Mouse (Mus musculus) regulatory T cell (primary cell): ENCODE measurements around the gene Gpr21.
"Not testable (repeated sequence)": the region's sequence is repeated elsewhere in the genome, so short reads cannot be mapped to it uniquely, and the experiment has no call there.

Source experiments
- in situ Hi-C: fragments of 300-600 bp; cut with MboI, MseI; formaldehyde crosslinking; loops from one replicate; pipeline ENCODE4 v1.15.1; 2025; ENCODE audit warnings: high pct_unique_total_duplicates

Gene Gpr21

DNA sequence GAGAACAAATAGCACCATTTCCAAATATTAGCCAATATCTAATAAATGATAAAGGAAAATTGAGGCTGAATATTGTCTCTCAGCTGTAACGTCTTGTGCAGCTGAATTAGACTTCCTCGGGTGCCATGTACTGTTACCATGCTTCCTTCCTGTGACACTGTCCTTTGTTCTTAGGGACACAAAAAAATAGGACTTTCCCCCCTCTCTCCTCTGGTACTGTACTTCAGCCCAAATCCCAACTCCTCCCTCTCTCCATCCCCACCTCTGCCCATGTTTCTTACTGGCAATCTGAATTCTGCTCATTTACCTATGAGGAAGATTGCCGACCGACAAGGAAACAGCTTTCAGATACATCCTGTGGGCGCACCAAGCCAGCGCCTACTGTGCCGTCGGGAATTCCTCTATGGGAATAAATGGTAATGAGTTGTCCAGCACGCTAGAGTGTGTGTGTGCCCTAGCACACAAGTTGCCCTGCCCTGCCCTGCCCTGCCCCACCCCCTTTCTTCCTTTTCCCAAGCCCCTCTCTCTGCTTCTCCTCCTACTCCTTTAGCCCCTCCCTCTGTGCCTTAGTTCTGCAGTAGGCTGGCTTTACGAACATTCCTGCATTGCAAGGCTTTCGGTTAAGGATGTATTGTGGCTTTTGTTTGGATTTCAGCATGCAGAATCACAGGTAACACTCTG, at the start of gene Gpr21:
TSS of gene Gpr21 (plus strand) at position 303 of the 681 bp plus-strand sequence.
- in situ Hi-C loops = no loop called here

- in situ Hi-C loops = no loop called here
These were observed 36.6 kb upstream of the Gpr21 start for GRCm38 (mm10) chr2:37479559-37479958.

DNA sequence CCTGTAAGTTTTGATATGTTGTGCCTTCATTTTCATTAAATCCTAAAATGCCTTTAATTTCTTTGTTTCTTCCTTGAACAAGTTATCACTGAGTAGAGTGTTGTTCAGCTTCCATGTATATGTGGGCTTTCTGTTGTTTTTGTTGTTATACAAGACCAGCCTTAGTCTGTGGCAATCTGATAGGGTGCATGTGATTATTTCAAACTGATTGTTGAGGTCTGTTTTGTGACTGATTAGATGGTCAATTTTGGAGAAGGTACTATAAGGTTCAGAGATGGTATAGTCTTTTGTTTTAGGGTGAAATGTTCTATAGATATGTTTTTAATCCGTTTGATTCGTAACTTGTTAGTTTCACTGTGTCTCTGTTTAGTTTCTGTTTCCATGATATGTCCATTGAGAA, 36.1 kb upstream of the Gpr21 start:
- in situ Hi-C loops = no loop called here

DNA sequence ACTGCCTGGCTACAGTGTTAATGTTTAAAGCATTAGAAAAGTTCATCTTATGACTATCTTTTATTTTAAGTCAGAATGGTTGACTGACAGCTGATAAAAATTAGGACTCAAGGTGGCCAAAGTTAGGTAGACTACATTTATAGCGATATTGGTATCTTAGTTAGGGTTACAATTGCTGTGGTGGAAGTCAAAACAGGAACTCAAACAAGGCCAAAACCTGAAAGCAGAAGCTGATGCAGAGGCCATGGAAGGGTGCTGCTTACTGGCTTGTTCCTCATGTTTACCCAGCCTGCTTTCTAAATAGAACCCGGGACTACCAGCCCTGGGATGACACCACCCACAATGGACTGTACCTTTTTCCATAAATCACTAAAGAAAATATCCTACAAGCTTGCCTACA, 32.0 kb upstream of the Gpr21 start:
- in situ Hi-C loops = no loop called here

- in situ Hi-C loops = no loop called here
These were observed 30.8 kb upstream of the Gpr21 start for GRCm38 (mm10) chr2:37485370-37485769.

DNA sequence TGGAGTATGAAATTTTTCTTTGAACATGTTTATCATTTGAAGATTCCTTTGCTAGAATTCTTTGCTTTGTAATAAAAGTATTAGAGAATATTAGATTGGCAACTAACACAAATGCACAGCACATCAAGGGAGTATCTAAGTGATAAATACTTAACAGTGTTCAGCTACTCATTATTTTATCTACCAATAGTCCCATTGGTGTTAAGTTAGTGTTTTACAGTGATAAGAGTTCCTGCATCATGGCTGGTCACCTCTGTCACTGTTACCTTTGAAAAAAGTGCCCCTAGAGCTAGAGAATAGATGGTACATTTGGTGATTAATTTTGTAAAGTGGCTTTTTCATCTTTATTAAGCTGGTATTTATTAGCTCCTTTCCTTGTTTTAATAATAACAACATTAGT, 29.7 kb upstream of the Gpr21 start:
- in situ Hi-C loops = no loop called here

- in situ Hi-C loops = no loop called here
These were observed 27.2 kb upstream of the Gpr21 start for GRCm38 (mm10) chr2:37488956-37489355.

GRCm38 (mm10) chr2:37497321-37497720, 18.8 kb upstream of the Gpr21 start:
- in situ Hi-C loops = no loop called here

DNA sequence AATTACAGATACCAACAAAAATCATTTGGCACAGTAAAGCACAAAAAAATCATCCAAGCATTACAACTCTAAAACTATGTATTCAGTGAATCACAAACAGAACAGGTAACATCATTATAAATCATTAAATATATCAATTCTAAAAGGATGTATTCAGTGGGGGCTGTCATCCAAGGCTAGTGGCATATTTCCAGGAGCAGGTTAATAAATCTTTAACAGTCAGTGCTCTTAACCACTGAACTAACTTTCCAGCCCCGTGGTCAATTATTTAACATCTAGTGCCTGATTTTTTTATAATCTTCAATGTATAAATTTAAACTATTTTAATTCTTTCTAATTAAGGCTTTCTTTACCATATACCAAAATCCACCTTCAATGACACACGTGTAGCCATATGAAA, 10.3 kb upstream of the Gpr21 start:
- in situ Hi-C loops = not testable (repeated sequence)

GRCm38 (mm10) chr2:37511134-37511901, 4.8 kb upstream of the Gpr21 start:
- in situ Hi-C loops = no loop called here

- in situ Hi-C loops = no loop called here
These were observed 860 bp downstream of the Gpr21 start for GRCm38 (mm10) chr2:37516922-37517462.

GRCm38 (mm10) chr2:37518561-37519285, 2.6 kb downstream of the Gpr21 start:
- in situ Hi-C loops = no loop called here

DNA sequence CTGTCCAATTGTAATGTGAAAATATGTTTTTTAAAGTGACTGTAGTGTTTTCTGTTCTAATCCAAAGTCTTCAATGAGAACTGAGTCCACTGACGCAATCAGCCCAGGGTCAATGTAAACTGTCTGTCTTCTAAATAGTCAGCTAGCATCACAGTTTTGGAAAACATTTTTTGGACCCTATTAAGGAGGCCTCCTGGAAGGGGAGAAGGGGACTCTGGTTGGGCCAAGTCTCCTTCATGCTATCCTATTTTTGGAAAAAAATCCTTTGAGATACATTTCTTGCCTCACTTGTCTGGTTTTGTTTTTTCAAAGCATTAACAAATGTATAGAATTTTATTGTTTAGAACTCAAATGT, 3.1 kb downstream of the Gpr21 start:
- in situ Hi-C loops = no loop called here

DNA sequence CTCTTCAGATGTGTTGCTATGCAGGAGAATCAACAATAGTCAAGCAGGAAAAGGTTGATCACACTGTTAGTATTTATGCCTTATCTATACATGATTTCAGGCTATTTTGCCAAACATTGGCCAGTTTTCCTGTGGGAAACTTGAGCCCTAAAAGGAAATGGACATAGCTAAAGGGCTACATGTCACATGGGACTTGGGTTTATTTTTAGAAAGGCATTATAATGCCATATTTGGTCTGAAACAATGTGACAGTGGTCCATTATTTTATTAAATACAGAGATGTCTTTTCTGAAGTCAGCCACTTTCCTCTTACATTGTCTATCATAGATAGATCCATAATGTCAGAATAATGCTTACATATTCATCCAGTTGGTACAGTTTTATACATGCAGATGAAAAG, 11.5 kb downstream of the Gpr21 start:
- in situ Hi-C loops = no loop called here

DNA sequence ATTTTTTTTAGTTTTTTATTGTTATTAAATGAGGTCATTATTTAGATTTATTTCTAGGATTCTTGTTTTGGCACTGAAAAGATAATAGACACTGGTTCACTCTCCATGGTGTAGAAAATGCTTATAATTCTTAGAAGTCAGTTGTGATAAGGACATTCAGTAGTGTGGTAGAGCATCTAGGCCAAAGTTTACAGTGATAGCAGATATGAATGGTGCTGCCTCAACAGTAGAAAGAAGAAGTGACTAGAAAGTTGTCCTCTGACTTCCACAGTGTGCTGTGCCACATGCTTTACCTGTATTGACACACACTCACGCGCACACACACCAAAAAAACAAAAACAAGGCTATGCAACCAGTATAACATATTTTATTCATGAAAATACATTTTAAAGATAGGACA, 13.3 kb downstream of the Gpr21 start:
- in situ Hi-C loops = no loop called here

DNA sequence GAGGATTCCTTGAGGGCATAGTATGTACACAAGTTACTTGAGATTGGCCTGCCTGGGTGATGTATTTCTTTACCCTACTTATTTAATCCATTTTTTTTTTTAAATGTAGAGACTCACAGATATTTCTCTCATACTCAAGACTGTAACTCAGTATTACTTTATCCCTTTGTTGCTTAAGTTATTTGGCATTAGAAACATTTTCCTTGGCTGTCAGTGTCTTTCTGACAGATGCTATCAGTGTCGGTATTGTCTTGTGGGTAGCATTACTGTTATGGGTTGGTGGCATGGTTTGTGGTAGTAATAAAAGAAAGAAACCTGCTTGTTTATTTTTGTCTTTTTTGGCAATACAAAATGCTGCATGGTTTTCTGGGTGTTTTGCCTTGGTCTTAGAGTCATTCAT, 14.6 kb downstream of the Gpr21 start:
- in situ Hi-C loops = no loop called here

DNA sequence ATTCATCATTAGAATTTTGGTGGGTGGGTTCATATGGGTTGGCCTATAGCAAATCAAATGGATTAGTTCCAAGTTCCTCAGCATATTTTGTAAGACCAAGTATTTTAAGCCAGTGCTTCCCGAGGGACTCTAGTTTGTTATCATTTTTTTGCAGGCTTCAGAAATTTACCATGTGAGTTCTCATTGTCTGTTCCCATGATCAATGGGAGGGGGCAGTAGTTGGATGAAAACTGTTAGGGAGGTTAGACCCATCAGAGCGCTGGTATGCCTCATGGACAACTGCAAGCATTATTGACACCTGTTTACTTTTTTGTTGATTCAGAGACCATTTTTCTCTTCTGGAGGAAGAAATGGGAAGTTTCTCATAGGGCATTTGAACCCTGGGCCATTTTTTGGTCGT, 15.5 kb downstream of the Gpr21 start:
- in situ Hi-C loops = no loop called here

DNA sequence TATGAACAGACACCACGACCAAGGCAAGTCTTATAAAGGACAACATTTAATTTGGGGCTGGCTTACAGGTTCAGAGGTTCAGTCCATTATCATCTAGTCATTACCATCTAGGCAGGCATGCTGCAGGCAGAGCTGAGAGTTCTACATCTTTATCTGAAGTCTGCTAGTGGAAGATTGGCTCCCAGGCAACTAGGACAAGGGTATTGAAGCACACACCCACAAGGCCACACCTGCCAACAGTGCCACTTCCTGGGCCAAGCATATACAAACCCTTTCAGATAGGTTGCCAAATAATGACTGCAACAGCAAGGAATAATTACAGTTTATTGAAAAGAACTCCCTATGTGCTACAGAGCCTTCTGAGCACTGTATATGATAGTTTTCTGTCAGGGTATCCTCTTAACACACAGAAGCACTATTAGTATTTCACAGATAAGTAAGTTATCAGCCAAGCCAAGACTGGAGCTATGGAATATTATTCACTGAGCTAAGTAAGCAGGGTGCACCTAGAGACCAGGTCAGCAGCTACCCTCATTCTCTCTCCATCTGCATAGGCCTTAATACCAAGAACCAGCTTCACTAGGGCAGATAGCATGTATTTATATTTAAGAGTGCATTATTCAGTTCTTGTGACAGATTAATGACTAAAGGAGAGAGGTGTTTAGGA, 33.3 kb downstream of the Gpr21 start:
- in situ Hi-C loops = no loop called here

- in situ Hi-C loops = no loop called here
These were observed 40.2 kb downstream of the Gpr21 start for GRCm38 (mm10) chr2:37556366-37556765.

DNA sequence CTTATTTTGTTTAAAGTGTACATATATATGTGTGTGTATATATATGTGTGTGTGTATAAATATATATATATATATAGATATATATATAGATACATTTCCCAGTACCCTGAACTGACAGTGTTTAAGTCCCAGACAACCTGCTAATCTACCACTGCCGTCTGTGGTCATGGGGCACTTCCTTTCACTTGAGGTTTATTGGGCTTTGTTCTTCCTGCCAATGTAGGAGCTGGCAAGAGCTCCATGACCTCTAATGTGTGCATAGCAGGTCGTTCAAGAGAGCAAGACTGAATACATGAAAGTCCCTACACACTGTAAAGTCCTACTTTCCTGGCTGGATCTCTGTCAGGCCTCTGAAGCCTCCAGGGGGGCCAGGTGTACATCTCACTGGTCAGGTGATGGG, 49.4 kb downstream of the Gpr21 start:
- in situ Hi-C loops = no loop called here

GRCm38 (mm10) chr2:37566035-37566434, 49.9 kb downstream of the Gpr21 start:
- in situ Hi-C loops = no loop called here

- in situ Hi-C loops = no loop called here
These were observed 53.8 kb downstream of the Gpr21 start for GRCm38 (mm10) chr2:37569888-37570287.
